Mouse (Mus musculus) CH12.LX (cell line): ENCODE data around the gene Sgpp2.

Experiments used
- CHD1 ChIP-seq: IDR thresholded peaks from 2 replicates; pipeline ENCODE4 v1.6.1; 2012; ENCODE audit warnings: low read depth, low read length, improper control_type of control experiment, inconsistent platforms
- CTCF ChIP-seq, 2 experiments: IDR thresholded peaks in 1 of 2; conservative IDR thresholded peaks in 1 of 2; 2 replicates each; pipeline ENCODE4 v1.5.1; 2011 to 2012; ENCODE audit warnings: low read depth in 2 of 2, low read length in 2 of 2, improper control_type of control experiment in 1 of 2, inconsistent platforms in 1 of 2, mild to moderate bottlenecking in 1 of 2, moderate library complexity in 1 of 2
- POLR2A ChIP-seq: IDR thresholded peaks from 2 replicates; pipeline ENCODE4 v1.6.1; 2011; ENCODE audit warnings: low read depth, mild to moderate bottlenecking, improper control_type of control experiment, low read length

- TF ChIP-seq CTCF (conservative IDR thresholded peaks at IDR 0.05 in 1 of 2, IDR thresholded peaks at IDR 0.05 in 1 of 2; ENCODE audit: low read depth in 2 of 2, low read length in 2 of 2) (no peak), POLR2A (no peak), CHD1 (no peak)
Observed at GRCm38 (mm10) chr1:78421749-78422148, 111.6 kb downstream of the Sgpp2 start.
